Mouse (Mus musculus) limb, embryonic 14.5 days (tissue): Measurements from ENCODE around the gene Lnx2. TPM values are rescaled to one million over a fixed set of nuclear protein-coding genes. Genes with fewer than 3 reads are reported as not detected.

ENCODE experiments used
- ATAC-seq: fragments of 200-750 bp; cut with Nextera tagmentation; 2 replicates; pipeline ENCODE4 v1.8.0; 2017; ENCODE audit warnings: low read depth, moderate number of reproducible peaks, moderate TSS enrichment; ENCODE audit not compliant: low FRiP score
- DNase-seq: peaks from one replicate; pipeline ENCODE4 v3.0.0-alpha.2; 2015; ENCODE audit warnings: low spot score
- H3K27ac ChIP-seq: fragments of 300-500 bp; sonication (generic); replicated peaks from 2 replicates; pipeline ENCODE4 v1.5.1; 2014; ENCODE audit warnings: low read depth, mild to moderate bottlenecking, low read length, moderate library complexity, mixed read lengths
- H3K27me3 ChIP-seq: fragments of 300-500 bp; sonication (generic); 2 replicates; pipeline ENCODE4 v1.6.1; 2014; ENCODE audit warnings: low read length, mixed read lengths; ENCODE audit not compliant: control insufficient read depth, insufficient read depth
- H3K36me3 ChIP-seq: fragments of 300-500 bp; sonication (generic); 2 replicates; pipeline ENCODE4 v1.6.1; 2014; ENCODE audit warnings: mild to moderate bottlenecking, low read length, moderate library complexity, mixed read lengths; ENCODE audit not compliant: control insufficient read depth, insufficient read depth
- H3K4me1 ChIP-seq: fragments of 300-500 bp; sonication (generic); 2 replicates; pipeline ENCODE4 v1.6.1; 2014; ENCODE audit warnings: antibody characterized with exemption, low read length, mixed read lengths; ENCODE audit not compliant: control insufficient read depth, insufficient read depth
- H3K4me2 ChIP-seq: fragments of 300-500 bp; sonication (generic); replicated peaks from 2 replicates; pipeline ENCODE4 v1.6.1; 2014; ENCODE audit warnings: low read depth, mild to moderate bottlenecking, low read length, moderate library complexity; ENCODE audit not compliant: severe bottlenecking
- H3K4me3 ChIP-seq: fragments of 300-500 bp; sonication (generic); replicated peaks from 2 replicates; pipeline ENCODE4 v1.5.1; 2014; ENCODE audit warnings: low read length
- H3K9ac ChIP-seq: fragments of 300-500 bp; sonication (generic); 2 replicates; pipeline ENCODE4 v1.6.1; 2014; ENCODE audit warnings: mild to moderate bottlenecking, low read depth, low read length, moderate library complexity; ENCODE audit not compliant: severe bottlenecking
- H3K9me3 ChIP-seq: fragments of 300-500 bp; sonication (generic); 2 replicates; pipeline ENCODE4 v1.6.1; 2016; ENCODE audit warnings: low read length; ENCODE audit not compliant: control insufficient read depth
- POLR2A ChIP-seq: fragments of 200-500 bp; IDR thresholded peaks from 2 replicates; pipeline ENCODE4 v1.8.0; 2012; ENCODE audit warnings: inconsistent platforms, mild to moderate bottlenecking, moderate library complexity, borderline replicate concordance; ENCODE audit not compliant: insufficient read depth, insufficient read length; ENCODE audit errors: extremely low read depth
- WGBS: fragments of 180-500 bp; shearing (Covaris S2); extraction: QIAGEN DNeasy Blood & Tissue Kit; methylation state at CpG from one replicate; pipeline ENCODE4 v1.1.7; 2014; 5-methylcytosine and 5-hydroxymethylcytosine counted together
- polyA plus RNA-seq, 2 experiments: library from polyadenylated mRNA; depleted of rRNA in 1 of 2; stranded (reverse) in 1 of 2; unstranded in 1 of 2; fragments of >200 nt; fragmentation: Nextera tagmentation in 1 of 2; extraction: Ambion mirVana in 1 of 2; gene quantifications; 2 replicates each; pipeline versions ENCODE4 v1.2.1 to v1.2.3; 2012 to 2014

The Lnx2 gene
- polyA plus RNA-seq, 2 experiments = 13.7 TPM

DNA sequence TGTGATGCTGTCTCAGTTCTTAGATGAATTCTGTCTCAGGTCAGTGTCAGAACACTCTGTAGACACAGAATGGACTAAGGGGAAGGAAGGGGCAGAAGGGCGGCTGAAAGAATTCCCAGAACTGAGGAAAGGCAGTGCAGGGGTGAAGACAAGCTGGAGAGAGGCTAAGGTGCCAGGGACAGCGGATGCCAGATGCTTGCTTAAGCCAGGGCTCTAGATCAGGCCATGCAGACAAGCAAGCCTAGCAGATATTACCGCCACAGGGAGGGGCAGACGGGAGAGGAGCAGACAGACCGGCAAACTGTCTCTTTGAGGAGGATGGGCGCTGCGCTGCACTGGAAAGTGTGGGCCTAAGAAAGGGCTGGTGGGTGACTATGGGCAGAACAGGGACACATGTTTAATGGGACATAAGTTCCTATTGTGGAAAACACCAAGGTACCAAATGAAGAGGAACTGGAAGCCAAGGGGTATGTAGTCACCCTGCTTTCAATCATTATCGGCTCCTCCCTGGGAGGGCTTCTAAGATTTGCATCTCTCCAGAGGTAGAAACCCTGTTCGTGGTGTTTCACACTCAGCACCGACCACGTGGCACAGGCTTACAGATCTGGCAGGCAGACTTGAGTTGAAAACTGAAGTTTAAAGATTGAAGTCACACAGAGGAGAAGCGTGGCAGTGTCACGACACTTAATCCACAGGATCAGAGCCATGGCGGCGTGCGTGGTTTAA lies 5.4 kb downstream of the Lnx2 start:
- Histone ChIP-seq H3K27ac (no peak overlapping the region), H3K4me2 (no peak overlapping the region), H3K9me3 (no peaks in the 10 kb centered on the region), H3K9ac (no peak overlapping the region), H3K4me3 (no peak overlapping the region), H3K27me3 (no peaks in the 10 kb centered on the region), H3K36me3 (no peaks in the 10 kb centered on the region), H3K4me1 (peaks cover 6% of the 10 kb centered on the region; the same call in 1 of the 2 replicates)
- no peak for TF ChIP-seq POLR2A
- DNase-seq (no peak), ATAC-seq (no peak)
- 72% methylated on average over 16 of the region's 16 CpGs for WGBS

DNA sequence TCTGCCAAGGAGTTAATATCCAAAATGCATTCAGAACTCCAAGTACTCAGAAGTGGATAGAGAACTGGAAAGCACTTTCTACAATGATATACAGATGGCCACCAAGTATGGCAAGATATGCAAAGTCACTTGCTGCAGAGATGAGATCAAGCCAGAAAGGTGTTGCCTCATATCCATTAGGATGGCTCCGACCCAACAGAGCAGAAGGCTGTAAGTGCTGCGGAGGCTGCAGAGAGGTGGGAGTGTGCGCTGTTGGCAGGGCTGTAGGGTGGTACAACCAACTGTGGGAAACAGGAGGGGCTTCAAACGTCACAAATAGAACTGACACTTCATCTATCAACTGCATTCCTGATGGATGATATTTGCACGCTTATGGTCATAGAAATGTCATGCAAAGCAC lies 7.5 kb downstream of the Lnx2 start:
- Histone ChIP-seq H3K4me2 (no peak overlapping the region), H3K27ac (no peak overlapping the region), H3K36me3 (no peaks in the 10 kb centered on the region), H3K27me3 (no peaks in the 10 kb centered on the region), H3K9me3 (no peaks in the 10 kb centered on the region), H3K9ac (no peak overlapping the region), H3K4me3 (no peak overlapping the region), H3K4me1 (no peaks in the 10 kb centered on the region)
- DNase-seq = no peak
- ATAC-seq = no peak
- 75% methylated on average over 5 of the region's 5 CpGs for WGBS
- no peak for TF ChIP-seq POLR2A

DNA sequence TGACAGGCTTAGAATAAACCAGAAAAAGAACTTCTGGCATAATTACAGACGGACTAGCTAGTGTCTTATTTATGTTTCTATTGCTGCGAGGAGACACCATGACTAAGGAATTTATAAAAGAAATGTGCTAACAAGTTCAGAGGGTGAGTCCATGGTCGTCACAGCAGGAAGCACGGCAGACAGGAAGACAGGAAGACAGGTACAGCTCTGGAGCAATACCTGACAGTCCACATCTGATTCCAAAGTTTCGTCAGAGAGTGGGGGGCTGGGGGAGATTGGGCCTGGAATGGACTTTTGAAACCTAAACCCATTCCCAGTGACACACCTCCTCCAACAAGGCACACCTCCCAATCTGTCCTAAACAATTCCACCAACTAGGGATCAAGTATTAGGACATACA lies 9.4 kb downstream of the Lnx2 start:
- TF ChIP-seq POLR2A = no peak
- no peak for DNase-seq
- Histone ChIP-seq H3K36me3 (no peaks in the 10 kb centered on the region), H3K4me2 (no peak overlapping the region), H3K9ac (no peak overlapping the region), H3K9me3 (no peaks in the 10 kb centered on the region), H3K27me3 (no peaks in the 10 kb centered on the region), H3K4me3 (no peak overlapping the region), H3K27ac (no peak overlapping the region), H3K4me1 (no peaks in the 10 kb centered on the region)
- ATAC-seq = no peak
- WGBS = 67% methylated on average over 5 of the region's 5 CpGs

DNA sequence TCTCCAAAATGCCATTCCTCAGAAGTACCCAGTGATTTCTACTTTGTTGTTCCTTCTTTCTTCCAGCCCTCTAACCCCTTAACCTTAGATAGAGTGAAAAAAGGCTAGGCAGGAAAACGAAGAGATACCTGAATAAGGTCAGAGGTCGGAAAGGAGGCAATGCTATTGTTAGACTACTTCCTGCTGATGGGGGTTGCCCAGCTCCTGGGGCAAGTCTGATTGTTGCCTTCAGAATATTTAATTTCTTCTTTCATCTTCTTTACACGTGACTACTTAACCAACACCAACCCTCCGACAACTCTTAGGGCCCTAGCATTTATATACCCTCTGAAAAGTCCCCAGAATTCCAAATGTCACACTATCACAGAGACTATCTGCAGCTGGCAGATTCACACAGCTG lies 10.3 kb downstream of the Lnx2 start:
- no peak for DNase-seq

DNA sequence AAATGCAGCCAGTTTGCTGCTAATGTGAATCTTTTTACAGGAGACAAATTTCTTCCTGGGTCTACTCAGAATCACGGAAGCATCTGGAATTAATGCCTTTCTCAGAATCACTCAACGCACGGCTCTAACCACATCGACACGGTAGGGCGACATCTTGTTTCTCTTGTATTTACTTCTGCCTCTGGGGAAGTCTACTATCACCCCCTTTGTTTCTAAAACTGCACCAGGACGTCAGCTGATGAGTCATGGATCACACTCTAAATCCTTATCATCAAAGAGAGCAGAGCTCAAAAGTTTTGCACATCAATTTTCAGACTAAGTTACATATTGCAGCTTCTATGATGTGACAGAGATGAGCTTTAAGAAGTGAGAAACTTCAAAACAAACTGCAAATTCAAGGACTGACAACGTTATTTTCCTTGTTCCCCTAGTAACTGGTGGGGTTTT lies 13.1 kb downstream of the Lnx2 start:
- 62% methylated on average over 8 of the region's 8 CpGs for WGBS
- no peaks in the 10 kb centered on the region for H3K27me3 ChIP-seq
- ATAC-seq = no peak
- H3K9me3 ChIP-seq = no peaks in the 10 kb centered on the region
- no peak for TF ChIP-seq POLR2A
- H3K27ac ChIP-seq = no peak overlapping the region
- no peak overlapping the region for H3K4me2 ChIP-seq
- H3K9ac ChIP-seq = no peak overlapping the region
- H3K4me3 ChIP-seq = no peak overlapping the region
- H3K4me1 ChIP-seq = no peaks in the 10 kb centered on the region
- no peaks in the 10 kb centered on the region for H3K36me3 ChIP-seq
- no peak for DNase-seq

More for the DNA sequence above, 10.3 kb downstream of the Lnx2 start:
- 68% methylated on average over 4 of the region's 4 CpGs for WGBS
- Histone ChIP-seq H3K9ac (no peak overlapping the region), H3K4me2 (no peak overlapping the region), H3K27me3 (no peaks in the 10 kb centered on the region), H3K4me3 (no peak overlapping the region), H3K27ac (no peak overlapping the region), H3K4me1 (no peaks in the 10 kb centered on the region), H3K36me3 (no peaks in the 10 kb centered on the region), H3K9me3 (no peaks in the 10 kb centered on the region)
- no peak for ATAC-seq
- TF ChIP-seq POLR2A = no peak
